Mouse (Mus musculus): ENCODE measurements at regions not wholly inside any gene's neighbourhood (a gene's known extent, or its start where the extent isn't known, plus 50 kb on each side); places are given as distances from the start of the nearest gene placed in this dataset.

GRCm38 (mm10) chr1:136717830-136718517 is 93.3 kb downstream of the Zfp281 start:
- DNase-seq (ENCODE audit: low spot score in 2 of 2), result no peak

DNA sequence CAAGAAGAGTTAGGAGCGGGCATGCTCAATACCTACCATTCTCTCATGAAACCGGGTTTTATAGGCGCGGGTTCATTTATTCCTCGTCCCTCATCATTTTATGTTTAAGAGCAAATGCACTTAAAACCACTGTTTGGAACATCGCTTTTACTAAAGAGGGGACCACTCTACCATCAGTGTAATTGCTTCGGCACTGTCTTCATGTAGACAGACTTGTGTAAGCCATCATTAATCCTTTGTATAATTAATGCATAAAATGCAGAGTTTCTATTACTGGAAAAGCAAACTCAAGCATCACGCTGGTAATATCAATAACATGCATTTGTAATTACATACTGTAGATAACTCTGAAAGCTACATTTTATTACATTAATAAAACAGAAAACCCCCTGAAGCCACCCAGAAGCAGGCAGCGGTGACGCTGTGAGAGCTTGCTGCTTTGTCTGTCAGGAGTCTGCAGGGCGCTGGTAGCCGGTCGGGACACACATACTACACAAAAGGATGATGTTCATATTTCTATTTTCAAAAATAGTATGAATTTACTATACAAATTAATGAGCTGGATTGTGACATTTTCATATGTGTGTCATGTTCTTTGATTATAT is 99.2 kb downstream of the Zfp281 start:
- DNase-seq (ENCODE audit: low spot score in 2 of 2), result no peak

- DNase-seq (ENCODE audit: low spot score in 2 of 2), result no peak
Observed at GRCm38 (mm10) chr1:136725242-136725641, 100.5 kb downstream of the Zfp281 start.

DNA sequence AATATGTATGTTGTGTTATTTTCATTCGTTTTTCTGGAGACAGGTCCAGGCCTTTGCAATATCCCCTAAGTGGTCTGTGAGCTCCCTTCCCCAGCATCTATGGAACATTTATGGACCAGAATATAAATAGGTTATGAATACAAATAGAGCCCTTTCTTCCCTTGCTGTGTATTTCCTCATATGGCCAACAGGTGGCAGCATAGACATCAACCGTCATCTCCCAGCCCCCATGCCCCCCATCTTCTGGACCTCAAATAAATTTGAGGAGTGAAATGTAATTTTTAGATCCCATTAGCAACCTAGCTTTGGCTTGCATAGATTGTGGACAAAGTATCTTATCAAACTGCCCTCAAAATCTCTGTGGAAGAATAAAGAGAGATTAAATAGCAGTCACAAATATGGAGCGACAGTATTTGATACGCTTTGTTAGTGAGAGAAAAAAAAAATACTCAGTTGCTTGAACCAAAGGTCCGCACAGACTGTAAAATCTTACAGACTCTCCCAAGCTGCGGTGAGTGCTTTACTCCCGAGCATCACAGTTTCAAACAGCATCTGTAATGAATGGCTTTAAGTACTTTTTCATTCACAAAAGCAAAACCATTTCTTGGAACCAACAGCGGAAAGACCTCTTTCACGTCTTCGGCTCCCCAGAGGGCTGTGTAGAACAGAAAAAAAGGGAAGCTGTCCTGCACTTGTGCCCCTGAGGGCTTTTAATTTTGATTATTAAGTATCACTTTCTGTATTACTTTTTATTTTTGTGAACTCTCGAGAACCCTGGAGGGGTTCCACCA is 101.6 kb downstream of the Zfp281 start:
- no peak for DNase-seq (ENCODE audit: low spot score in 2 of 2)

DNA sequence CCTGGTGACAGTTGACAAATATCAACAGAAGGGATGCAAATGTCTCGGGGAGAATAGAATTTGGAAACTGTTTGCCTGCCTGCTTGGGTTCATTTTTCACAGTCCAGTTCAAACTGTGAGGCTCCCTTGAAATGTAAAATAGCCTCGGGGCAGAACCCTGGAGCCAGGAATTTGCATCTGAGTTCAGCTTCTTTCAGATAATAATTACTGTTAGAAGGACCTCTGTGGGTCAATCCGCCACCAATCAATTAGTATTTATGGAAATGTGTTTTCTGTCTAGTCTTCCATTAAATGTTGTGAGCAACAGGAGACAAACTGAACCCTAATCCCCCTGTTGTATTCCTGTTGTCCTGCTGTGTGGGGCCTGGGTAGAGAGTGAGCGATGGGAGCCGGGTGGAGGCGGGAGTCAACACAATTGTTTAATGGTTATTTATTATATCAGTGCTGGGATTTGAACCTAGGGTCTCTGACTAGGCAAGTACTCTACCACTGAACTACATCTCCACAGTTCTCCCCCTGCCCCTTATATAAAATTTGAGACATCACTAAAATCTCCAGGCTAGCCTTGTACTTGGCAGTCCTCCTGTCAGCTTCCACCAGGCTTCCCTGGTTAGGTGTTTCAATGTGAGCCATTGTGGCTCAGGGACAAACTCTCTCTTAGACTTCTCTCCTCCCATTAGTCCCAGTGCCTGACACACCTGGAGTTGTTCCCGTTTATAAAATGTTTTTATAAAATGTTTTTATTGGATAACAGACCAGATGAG is 103.3 kb downstream of the Zfp281 start:
- no peak for DNase-seq (ENCODE audit: low spot score in 2 of 2)

DNA sequence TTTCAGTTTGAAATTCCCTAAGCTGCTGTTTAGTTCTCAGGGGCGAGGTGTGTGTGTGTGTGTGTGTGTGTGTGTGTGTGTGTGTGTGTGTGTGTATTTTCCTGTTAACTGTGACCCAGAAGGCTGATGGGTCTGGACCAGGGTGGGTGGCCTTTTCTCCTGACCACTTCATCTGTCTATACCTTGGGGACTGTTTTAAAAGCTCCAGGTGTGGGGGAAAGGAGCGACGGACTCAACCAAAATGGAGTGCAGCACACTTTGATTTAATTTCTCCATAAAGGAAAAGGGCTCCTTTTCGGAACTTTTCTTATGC is 103.9 kb downstream of the Zfp281 start:
- no peak for DNase-seq (ENCODE audit: low spot score in 2 of 2)

DNA sequence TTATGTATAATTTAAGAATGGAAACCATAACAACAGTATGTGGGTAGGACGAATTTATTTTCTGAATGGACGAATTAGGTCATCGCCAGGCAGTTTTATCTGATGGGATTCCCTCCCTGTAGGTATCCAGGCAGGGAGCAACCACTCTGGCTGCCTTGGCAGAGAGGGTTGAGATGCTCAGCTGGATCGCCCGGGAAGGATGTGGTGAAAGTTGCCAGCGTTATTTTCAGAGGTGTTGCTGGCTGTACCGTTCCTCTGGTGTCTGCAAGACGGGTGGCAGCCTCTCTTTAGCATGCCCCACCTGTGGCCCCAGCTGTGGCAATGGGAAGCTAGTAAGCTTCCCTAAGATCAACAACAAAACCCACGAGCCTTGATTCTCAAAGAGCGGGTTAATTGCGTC is 105.9 kb downstream of the Zfp281 start:
- DNase-seq (ENCODE audit: low spot score in 2 of 2), result no peak

GRCm38 (mm10) chr1:136738030-136738429 is 113.3 kb downstream of the Zfp281 start:
- no peak for DNase-seq (ENCODE audit: low spot score in 2 of 2)

DNA sequence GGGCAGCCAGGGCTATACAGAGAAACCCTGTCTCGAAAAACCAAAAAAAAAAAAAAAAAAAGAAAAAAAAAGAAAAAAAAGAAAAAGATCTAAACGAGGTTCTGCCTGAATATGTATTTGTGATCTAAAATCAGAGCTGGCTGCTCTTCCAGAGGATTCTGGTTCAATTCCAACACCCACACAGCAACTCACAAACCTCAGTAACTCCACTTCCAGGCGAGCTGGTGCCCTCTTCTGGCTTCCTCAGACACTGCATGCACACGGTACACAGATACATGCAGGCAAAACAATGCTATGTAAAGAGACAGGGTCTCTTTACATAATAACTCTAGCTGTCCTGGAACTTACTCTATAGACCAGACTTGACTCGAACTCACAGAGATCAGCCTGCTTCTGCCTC is 114.8 kb downstream of the Zfp281 start:
- DNase-seq (ENCODE audit: low spot score in 2 of 2), result peak; percentile 67 to 70

DNA sequence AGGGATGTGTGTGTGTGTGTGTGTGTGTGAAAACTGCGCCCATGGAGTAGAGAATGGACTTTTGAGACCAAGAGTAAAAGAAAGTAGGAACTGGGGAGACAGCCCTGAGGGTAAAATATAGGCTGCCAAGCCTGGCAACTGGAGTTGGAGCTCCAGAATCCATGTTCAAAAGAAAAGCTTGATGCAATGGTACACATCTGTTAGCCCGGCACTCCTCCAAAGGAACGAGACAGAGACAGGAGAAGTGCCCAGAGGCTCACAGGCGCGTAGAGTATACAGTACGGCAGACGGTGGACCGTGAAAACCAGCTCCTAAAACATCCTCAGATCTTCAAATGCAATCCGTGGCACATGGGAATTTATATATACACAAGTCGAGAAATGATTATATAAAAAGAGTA is 116.4 kb downstream of the Zfp281 start:
- DNase-seq (ENCODE audit: low spot score in 2 of 2), result no peak

GRCm38 (mm10) chr1:136749188-136749587 is 124.5 kb downstream of the Zfp281 start:
- no peak for DNase-seq (ENCODE audit: low spot score in 2 of 2)

- no peak for DNase-seq (ENCODE audit: low spot score in 2 of 2)
Observed at GRCm38 (mm10) chr1:136751464-136752191, 126.9 kb downstream of the Zfp281 start.

DNA sequence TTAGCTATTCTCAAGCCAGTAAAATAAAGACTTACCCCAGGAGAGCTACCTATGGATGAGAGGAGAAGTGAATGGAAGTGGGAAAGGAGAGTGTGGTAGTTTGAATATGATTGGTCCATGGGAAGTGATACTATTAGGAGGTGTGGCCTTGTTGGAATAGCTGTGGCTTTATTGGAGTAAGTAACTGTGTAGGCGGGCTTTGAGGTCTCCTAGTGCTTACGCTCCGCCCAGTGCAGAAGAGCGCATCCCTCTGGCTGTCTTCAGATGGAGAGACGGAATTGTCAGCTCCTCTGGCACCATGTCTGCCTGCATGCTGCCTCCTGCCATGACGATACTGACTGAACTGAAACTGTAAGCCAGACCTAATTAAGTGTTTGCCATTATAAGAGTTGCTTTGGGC is 129.6 kb downstream of the Zfp281 start:
- no peak for DNase-seq (ENCODE audit: low spot score in 2 of 2)

- DNase-seq (ENCODE audit: low spot score in 2 of 2), result no peak
Observed at GRCm38 (mm10) chr1:136758730-136759129, 134.0 kb downstream of the Zfp281 start.

DNA sequence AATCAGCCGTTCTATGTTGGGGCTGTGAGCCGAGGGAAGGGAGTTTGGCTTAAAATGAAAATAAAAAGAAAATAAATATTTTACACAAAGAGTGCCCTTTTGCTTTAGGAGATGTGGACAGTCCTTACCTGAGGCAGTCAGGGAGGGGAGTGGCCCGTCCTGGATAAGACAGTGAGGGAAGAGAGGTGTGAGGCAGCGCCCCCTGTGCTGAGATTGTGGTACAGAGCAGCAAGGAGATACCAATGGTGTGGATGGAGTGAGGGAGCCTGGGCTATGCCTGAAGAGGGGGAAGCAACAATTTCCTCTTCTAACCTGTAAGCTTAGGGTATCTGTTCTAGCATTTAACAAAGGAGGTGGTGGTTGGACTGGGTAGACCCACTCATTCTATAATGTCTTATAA is 134.5 kb downstream of the Zfp281 start:
- DNase-seq (ENCODE audit: low spot score in 2 of 2), result no peak

DNA sequence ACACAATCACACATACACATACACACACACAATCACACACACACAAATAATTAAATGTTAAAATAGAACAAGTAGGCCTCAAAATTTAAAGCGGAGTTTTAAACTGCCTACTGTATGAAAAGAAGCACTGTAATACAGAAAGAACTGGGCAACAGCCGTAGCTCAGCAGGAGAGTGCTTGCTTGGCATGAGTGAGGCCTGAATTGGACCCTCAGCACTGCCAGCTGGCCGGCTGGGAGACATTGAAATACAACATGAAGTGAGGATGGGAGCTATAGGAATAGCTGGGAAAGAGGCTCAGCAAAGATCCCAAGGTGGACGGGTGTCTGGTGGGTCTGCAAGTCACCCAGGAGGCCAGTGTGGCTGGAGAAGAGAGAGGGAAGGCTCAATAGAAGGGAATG is 136.8 kb downstream of the Zfp281 start:
- no peak for DNase-seq (ENCODE audit: low spot score in 2 of 2)

DNA sequence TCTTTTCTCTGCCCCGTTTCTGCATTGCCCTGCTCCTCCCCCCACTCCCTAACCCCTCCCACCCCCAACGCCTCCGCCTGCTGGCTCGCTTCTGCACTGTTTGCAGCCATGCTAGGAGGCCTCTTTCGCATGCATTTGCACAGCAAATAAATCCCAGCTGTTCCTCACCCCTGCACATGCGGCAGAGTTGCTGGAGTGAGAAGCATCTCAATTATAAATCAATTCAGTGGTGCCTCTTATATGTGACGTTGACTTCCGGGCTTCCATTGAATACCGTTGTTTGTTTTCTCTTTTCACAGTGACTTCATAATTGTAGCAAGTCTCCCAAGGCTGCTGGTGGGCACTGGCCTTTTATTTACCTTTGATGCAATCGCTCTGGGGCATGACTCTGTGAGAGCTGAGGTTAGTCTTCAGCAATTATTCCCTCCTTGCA is 144.3 kb downstream of the Zfp281 start:
- no peak for DNase-seq (ENCODE audit: low spot score in 2 of 2)

DNA sequence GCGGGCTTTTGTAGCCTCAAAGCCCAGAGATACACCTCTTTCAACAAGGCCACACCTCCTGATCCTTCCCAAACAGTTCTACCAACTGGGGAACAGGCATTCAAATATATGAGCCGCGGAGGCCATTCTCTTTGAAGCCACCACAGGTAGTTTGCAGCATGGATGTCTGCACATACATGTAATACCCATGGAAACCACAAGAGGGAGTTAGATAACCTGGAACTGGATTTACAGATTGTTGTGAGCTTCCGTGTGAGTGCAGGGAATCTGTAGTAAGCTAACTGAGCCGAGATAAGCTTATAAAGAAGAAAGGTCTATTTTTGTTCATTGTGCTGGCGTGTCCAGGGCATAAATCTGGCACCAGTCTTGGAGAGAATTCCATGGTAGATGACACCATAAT is 149.0 kb downstream of the Zfp281 start:
- no peak for DNase-seq (ENCODE audit: low spot score in 2 of 2)

GRCm38 (mm10) chr1:136776211-136776610 is 151.5 kb downstream of the Zfp281 start:
- DNase-seq (ENCODE audit: low spot score in 2 of 2), result no peak

DNA sequence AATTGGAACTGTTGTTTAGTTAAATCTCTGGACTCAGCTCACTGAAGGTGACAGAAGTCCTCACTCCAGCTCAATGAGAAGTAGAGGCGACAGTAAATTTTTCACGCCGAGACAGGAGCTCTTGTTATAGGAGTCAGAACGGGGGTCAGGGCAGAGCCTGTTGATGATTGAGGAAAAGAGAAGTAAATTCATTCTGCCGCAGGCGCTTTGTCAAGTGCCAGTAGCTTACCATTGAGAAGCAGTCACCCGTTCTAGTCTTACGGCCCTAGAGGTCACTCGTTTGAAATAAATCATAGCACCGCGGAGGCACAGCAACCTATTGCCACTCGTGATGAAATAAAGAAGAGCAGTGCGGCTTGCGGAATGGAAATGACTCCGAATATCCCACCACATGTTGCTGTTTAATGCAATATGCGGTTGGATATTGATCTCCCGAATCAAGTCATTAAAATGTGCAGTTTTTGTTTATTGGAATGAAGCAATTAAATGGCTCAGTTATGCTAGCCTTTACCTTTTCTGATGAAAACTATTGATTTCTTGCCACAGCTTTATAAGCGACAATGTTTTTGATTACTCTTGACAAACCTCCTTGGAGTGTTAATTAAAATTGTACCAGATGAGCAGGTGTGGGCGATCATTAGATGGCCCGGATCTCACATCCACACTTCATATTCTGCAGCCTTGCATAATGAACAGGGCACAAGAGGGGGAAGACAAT is 152.7 kb downstream of the Zfp281 start:
- DNase-seq (ENCODE audit: low spot score in 2 of 2), result no peak

GRCm38 (mm10) chr1:136779384-136779783 is 154.7 kb downstream of the Zfp281 start:
- DNase-seq (ENCODE audit: low spot score in 2 of 2), result no peak

All from frontal cortex, postnatal 25 days (tissue).